Mouse (Mus musculus): ENCODE measurements around the gene Gm21887.
A peak's percentile ranks its signal among the peaks of the same experiment; 100 is the strongest.
"Not testable (repeated sequence)": the region's sequence is repeated elsewhere in the genome, so short reads cannot be mapped to it uniquely, and the experiment has no call there.

Gene Gm21887

DNA sequence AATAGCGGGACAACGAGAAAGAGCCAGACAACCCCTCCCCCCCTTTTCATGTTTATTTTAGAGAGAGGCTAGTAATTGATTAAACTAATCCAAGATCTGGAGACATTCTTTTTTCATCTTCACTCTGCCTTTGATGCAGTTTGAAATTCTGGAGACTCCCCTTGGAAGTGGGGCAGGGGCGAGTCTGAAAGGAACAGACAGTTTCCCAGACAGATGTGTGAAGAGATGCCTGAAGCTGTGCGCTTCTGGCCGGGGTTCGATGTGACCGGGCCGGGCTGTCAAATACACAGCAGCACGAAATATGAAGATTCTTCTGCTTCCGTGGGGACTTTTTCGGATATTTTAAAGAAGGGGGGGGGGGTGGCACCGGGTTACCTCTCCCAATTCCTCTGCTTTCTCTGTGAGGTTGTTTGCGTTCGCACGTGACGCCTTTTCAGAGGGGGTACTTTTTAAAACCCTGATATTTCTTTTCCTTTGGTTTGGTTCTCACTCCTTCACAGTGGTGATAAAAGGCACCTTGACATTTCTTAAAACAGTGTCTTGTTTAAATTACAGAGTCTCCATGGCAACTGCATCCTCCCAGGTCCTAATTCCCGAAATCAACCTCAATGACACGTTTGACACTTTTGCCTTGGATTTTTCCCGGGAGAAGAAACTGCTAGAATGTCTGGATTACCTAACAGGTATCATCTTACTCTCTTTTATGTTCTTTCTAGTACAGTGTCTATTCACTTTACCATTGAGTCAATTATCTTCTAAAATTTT is 25.9 kb upstream of the Gm21887 start:
- peak; percentile 26 to 37 for DNase-seq (ENCODE audit: low spot score in 2 of 2)

DNA sequence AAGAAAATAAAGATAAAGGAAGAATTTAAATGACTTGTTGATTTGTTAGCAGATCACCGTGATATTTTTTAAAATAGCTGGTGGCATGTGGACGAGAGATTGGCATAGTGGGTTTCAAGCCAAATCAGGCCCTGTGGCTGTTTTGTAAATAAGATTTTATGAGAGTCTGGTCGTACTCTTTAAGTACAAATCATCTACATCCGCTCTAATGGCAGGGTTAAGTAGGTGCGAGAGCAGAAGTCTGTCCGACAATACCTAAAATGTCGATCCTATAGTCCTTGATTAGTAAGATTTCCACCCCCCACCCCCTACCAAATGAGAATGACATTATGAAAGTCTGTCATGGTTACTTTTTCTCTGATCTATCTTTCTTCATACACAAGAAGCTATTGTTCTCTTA is 25.1 kb upstream of the Gm21887 start:
- peak; percentile 9 for DNase-seq (ENCODE audit: low spot score in 2 of 2)

DNA sequence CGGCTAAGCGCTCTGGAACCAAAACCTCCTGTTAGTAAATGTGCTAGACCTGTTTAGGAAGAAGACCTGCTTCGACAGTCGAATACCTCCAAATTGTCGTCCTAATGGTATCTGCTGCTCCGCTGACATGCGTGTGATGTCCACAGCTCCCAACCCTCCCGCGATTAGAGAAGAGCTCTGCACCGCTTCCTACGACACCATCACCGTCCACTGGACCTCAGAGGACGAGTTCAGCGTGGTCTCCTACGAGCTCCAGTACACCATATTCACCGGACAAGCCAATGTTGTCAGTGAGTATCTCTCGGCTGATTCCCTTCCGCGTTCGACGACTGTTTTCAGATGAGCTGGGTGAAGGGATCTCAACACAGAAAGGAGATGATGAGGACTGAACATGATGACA is 24.6 kb upstream of the Gm21887 start:
- DNase-seq (ENCODE audit: low spot score in 2 of 2), result peak; percentile 35 to 44

DNA sequence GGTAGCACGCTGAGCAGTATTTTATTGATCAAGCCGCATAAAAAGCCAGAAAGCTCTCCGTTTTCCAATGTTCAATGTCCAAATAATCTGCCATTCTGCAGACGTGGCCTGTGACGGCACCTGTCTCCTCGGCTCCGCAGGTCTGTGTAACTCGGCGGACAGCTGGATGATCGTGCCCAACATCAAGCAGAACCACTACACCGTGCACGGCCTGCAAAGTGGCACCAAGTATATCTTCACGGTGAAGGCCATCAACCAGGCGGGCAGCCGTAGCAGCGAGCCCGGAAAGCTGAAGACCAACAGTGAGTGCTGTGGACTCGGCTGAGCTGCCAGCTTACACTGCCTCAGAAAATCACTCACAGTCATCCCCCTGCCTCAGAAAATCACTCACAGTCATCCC is 23.7 kb upstream of the Gm21887 start:
- DNase-seq (ENCODE audit: low spot score in 2 of 2), result peak; percentile 56 to 64

DNA sequence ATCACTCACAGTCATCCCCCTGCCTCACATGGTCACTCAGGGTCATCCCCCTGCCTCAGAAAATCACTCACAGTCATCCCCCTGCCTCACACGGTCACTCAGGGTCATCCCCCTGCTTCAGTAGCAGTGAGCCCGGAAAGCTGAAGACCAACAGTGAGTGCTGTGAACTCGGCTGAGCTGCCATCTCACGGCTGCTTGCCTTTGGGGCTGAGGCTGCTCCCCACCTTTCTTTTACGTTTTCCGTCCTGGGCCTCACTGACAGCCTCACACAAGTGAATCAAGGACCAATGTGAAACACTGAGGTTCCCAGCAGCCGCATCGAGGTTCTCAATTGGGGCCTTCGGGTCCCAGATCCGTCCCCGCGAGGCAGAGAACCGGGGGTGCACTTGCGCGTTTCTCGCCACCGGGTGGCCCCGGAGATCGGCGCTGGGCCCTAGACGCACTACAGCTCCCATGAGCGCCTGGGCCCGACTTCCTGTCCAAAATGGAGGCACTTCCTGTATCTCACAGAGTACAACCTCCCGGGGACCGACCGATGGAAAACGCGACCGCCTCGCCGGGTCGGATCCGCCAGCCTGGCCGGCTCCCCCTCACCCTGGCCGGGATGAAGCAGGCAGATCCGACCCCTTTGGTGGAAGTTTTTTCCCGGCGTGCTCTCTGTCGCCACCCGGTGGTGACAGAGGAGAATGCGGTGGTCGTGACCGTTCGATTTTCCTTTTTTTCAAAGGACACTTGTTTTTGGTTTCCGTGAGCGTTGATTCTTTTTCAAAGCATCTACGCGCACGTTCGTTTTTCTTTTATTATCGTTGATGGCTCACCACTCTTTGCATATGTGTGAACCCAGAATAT is 22.7 kb upstream of the Gm21887 start:
- DNase-seq (ENCODE audit: low spot score in 2 of 2), result peak; percentile 90 to 94

DNA sequence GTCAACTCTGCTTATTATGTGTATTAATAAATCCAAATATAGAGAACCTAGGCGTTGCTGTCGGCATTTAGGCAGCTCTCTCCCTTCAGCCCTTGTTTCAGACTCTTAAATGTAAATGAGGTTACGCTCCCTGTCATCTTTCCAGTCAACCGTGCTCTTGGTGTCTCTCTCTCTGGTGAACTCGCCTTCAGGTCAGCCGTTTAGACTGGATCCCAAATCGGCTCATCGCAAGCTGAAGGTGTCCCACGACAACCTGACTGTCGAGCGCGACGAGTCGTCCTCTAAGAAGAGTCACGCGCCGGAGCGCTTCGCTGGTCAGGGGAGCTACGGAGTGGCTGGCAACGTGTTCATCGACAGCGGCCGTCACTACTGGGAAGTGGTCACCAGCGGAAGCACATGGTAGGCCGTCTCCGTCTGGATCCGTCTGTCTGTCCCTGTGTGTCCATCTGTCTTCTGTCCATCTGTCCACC is 22.1 kb upstream of the Gm21887 start:
- DNase-seq (ENCODE audit: low spot score in 2 of 2), result peak; percentile 75 to 81

DNA sequence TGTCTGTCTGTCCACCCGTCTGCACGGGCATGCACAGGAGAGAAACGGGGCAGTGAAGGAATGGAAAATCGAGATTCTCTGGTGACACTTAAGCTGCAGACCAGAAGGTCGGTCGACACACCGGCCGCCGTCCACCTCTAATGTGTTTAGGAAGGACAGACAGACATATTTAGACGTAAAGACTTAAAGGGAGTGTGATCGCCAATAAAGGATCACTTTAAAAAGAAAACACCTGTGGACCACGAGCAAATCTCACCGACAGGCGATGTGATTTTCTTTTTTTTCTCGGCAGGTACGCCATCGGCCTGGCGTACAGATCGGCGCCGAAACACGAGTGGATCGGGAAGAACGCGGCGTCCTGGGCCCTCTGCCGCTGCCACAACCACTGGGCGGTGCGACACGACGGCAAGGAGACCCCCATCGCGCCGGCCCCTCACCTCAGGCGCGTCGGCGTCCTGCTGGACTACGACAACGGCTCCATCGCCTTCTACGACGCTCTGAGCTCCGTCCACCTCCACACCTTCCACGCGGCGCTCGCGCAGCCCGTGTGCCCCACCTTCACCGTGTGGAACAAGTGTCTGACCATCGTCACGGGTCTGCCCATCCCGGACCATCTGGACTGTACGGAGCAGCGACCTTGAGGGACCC is 20.8 kb upstream of the Gm21887 start:
- peak; percentile 72 for DNase-seq (ENCODE audit: low spot score in 2 of 2)

DNA sequence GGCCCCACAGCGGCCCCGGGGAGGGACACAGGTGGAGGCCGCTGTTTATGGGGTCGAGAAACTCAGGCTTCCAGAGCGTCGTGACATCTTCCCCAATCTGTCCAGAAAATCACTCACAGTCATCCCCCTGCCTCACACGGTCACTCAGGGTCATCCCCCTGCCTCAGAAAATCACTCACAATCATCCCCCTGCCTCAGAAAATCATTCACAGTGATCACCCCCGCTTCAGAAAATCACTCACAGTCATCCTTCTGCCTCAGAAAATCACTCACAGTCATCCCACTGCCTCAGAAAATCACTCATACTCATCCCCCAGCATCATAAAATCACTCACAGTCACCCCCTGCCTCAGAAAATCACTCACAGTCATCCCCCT is 20.3 kb upstream of the Gm21887 start:
- not testable (repeated sequence) for DNase-seq (ENCODE audit: low spot score in 2 of 2)

DNA sequence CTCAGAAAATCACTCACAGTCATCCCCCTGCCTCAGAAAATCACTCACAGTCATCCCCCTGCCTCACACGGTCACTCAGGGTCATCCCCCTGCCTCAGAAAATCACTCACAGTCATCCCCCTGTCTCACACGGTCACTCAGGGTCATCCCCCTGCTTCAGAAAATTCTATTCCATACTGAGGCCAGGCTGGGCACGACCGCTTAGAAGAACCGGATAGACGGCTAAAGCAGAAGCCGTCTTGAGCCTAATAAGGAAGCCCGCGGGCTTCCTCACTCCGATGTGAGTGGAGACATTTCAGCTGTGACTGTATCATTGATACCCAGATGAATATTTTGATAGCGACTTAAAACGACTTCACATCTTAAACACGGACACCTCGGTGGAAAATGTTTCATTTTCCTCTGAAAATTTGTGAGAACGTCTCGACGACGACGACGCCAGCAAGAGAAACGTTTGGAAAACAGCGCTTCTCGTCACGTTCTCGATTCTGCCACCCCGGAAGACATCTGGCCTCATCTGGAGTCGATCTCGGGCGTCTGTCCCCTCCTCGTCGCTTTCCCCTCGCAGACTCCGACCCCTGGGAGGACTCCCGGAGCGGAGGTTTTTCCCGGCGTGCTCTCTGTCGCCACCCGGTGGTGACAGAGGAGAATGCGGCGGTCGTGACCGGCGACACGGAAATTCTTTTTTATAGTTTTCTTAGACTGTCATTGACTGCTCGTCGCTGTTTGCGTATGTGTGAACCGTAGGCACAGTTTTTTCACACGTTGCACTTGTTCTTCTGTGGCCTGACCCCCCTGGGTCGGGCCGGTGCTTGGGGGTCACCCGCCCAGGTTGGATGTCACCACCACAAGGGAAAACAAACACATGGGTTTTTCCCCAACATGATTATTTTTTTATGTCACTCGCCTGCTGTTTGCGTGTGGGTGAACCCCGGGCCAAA is 19.5 kb upstream of the Gm21887 start:
- peak; percentile 78 to 92 for DNase-seq (ENCODE audit: low spot score in 2 of 2)

DNA sequence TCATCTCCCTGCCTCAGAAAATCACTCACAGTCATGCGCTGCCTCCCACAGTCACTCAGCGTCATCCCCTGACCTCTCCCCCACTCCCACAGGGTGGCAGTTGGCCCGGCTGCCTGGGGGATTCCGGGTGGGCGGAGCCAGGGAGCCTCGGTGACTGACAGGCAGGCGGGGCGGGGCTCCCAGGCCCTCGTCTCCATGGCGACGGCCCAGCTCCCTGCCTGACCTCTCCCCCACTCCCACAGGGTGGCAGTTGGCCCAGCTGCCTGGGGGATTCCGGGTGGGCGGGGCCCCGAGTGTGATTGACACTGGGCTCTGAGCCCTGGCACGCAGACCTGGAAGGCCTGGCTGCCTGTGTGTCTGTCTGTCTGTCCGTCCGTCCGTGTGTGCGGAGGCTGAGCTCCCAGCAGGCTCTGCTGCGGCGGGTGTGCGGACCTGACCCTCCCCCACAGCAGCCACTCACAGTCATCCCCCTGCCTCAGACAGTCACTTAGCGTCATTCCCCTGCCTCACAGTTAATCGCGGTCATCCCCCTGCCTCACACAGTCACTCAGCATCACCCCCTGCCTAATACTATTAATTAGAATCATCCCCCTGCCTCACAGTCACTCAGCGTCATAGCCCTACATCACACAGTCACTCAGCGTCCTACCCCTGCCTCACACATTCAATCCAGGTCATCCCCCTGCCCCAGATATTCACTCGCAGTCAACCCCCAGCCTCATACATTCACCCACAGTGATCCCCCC is 18.2 kb upstream of the Gm21887 start:
- DNase-seq (ENCODE audit: low spot score in 2 of 2), result peak; percentile 96 to 98

DNA sequence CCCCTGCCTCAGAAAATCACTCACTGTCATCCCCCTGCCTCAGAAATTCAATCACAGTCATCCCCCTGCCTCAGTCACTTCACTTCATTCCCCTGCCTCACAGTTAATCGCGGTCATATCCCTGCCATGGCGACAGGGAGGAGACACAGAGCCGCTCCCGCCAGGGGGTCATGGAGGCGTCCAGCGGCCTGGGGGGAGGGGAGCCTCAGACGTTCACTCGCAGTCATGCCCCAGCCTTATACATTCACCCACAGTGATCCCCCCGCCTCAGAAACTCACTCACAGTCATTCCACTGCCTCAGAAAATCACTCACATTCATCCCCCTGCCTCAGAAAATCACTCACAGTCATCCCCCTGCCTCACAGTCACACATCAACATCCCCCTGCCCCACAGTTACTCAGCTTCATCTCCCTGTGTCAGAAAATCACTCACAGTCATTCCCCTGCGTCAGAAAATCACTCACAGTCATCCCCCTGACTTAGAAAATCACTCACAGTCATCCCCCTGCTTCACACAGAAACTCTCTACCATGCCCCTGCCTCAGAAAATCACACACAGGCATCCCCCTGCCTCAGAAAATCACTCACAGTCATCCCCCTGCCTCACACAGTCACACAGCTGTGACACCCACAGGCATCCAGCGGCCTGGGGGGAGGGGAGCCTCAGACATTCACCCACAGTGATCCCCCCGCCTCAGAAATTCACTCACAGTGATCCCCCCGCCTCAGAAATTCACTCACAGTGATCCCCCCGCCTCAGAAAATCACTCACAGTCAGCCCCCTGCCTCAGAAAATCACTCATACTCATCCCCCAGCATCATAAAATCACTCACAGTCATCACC is 17.2 kb upstream of the Gm21887 start:
- DNase-seq (ENCODE audit: low spot score in 2 of 2), result peak; percentile 61 to 68

DNA sequence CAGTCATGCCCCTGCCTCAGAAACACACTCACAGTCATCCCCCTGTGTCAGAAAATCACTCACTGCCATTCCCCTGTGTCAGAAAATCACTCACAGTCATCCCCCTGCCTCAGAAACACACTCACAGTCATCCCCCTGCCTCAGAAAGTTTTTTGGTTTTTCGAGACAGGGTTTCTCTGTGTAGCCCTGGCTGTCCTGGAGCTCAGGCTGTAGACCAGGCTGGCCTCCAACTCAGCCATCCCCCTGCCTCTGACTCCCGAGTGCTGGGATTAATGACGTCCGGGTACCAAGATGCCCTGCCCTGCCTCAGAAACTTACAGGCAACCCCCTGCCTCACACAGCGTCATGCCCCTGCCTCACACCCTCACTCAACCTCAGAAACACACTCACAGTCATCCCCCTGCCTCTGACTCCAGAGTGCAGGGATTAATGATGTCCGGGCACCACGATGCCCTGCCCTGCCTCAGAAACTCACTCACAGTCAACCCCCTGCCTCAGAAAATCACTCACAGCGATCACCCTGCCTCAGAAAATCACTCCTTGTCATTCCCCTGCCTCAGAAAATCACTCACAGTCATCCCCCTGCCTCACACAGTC is 16.4 kb upstream of the Gm21887 start:
- not testable (repeated sequence) for DNase-seq (ENCODE audit: low spot score in 2 of 2)

DNA sequence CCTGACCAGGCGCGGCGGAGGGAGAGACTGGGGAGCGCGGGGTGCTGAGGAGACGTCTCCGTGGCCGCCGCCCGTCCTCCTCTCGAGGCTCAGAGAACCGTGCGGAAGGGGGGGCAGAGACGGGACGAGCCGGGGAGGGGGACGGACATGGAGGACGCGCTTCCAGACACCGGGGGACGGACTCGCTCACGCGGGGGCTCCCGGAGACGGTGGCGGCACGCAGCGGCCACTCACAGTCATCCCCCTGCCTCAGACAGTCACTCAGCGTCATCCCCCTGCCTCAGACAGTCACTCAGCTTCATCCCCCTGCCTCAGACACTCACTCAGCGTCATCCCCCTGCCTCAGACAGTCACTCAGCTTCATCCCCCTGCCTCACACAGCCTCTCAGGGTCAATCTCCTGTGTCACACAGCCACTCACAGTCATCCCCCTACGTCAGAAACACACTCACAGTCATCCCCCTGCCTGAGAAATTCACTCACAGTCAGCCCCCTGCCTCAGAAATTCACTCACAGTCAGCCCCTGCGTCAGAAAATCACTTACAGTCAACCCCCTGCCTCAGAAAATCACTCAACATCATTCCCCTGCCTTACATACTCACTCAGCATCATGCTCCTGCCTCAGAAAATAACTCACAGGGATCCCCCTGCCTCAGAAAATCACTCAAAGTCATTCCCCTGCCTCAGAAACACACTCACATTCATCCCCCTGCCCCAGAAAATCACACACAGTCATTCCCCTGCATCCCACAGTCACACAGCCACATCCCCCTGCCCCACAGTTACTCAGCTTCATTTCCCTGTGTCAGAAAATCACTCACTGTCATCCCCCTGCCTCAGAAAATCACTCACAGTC is 15.2 kb upstream of the Gm21887 start:
- DNase-seq (ENCODE audit: low spot score in 2 of 2), result peak in 1 of 2 experiments; percentile 78

DNA sequence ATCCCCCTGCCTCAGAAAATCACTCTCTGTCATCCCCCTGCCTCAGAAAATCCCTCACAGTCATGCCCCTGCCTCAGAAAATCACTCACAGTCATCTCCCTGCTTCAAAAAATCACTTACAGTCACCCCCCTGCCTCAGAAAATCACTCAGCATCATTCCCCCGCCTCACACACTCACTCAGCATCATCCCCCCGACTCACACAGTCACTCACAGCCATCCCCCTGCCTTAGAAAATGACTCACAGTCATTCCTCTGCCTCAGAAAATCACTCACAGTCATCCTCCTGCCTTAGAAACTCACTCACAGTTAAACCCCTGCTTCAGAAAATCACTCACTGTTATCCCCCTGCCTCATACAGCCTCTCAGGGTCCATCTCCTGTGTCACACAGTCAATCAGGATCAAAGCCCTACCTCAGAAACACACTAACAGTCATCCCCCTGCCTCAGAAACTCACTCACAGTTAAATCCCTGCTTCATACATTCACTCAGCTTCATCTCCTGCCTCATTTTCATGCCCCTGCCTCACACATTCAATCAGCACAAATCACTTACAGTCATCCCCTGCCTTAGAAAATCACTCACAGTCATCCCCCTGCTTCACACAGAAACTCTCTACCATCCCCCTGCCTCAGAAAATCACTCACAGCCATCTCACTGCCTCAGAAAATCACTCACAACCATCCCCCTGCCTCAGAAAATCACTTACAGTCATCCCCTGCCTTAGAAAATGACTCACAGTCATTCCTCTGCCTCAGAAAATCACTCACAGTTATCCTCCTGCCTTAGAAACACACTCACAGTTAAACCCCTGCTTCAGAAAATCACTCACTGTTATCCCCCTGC is 14.4 kb upstream of the Gm21887 start:
- not testable (repeated sequence) for DNase-seq (ENCODE audit: low spot score in 2 of 2)

DNA sequence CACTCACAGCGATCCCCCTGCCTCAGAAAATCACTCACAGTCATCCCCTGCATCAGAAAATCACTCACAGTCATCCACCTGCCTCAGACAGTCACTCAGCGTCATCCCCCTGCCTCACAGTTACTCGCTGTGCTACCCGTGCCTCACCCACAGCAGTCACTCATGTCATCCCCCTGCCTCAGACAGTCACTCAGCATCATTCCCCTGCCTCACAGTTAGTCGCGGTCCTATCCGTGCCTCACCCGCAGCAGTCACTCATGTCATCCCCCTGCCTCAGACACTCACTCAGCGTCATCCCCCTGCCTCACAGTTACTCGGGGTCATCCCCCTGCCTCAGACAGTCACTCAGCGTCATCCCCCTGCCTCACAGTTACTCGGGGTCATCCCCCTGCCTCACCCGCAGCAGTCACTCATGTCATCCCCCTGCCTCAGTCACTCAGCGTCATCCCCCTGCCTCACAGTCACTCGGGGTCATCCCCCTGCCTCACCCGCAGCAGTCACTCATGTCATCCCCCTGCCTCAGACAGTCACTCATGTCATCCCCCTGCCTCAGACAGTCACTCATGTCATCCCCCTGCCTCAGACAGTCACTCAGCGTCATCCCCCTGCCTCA is 13.4 kb upstream of the Gm21887 start:
- DNase-seq (ENCODE audit: low spot score in 2 of 2), result not testable (repeated sequence)

DNA sequence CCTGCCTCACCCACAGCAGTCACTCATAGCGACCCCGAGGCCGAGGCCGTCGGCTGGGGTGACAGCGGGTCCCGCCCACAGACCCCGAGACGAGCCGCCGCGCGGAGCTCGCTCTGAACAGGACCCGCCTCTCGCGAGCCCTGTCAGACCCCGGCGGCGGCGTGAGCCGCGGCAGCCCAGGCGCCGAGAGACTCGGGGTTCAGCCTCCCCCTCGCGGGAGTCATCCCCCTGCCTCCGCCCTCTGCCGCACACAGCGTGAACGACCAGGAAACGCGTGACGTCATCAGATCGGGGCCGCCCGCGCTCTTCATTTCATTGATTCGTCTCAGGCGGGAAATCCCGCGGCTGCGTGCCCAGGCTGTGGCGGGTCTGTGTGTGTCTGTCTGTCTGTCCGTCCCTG is 12.5 kb upstream of the Gm21887 start:
- DNase-seq (ENCODE audit: low spot score in 2 of 2), result peak; percentile 94 to 97

DNA sequence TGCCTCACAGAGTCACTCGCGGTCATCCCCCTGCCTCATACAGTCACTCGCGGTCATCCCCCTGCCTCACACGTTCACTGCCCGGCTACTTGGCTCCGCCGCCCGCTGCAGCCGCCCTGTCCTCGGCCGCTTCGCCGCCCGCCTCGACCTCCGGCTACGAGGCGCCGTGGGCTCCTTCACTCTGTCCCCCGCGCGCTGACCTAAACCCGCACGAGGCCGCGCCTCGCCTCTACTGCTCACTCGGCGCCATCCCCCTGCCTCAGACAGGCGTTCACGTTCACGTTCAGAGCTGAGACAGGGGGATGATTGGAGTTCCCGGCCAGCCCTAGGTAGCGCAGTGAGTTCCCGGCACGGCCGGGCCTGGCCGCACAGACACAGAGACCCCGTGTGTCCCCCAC is 12.0 kb upstream of the Gm21887 start:
- not testable (repeated sequence) for DNase-seq (ENCODE audit: low spot score in 2 of 2)

All from frontal cortex, postnatal 10 days (tissue).